Mouse (Mus musculus): Measurements from ENCODE around the gene Tnc. TPM values are rescaled to one million over a fixed set of nuclear protein-coding genes. Genes with fewer than 3 reads are reported as not detected.

Tnc gene
- polyA plus RNA-seq, 1 experiment from 2014 or later = 2.6 TPM

GRCm38 (mm10) chr4:63928192-63928591, 118.6 kb downstream of the Tnc start:
- Histone ChIP-seq H3K4me3 (replicated peaks) (no peak overlapping the region), H3K9me3 (replicated peaks) (no peaks in the 10 kb centered on the region), H3K9ac (no peak overlapping the region), H3K36me3 (no peaks in the 10 kb centered on the region), H3K4me1 (replicated peaks) (no peaks in the 10 kb centered on the region), H3K27ac (no peak overlapping the region), H3K27me3 (no peaks in the 10 kb centered on the region), H3K4me2 (no peak overlapping the region)
- ATAC-seq (ENCODE audit: low read depth) = no peak
- DNase-seq = no peak
- WGBS (ENCODE audit: insufficient replicate concordance) = 56% methylated on average over 1 of the region's 1 CpGs

DNA sequence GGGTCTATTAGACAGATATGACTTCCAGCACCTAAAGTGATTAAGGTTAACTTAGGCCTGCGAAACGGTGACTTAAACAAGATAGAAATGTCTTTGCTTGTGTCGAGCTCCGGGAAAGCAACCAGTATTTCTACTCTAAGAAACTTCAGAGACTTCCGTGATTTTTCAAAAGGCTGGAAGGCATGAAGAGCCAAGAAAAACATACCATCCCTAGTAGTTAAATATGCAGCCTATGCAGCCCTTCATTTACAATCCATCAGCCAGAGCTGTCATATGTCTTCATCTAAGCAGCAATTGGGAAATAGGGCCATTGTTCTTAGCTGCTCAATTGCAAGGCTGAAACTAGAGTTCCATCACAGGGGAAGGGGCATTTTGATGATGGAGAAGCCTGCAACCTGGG, 129.6 kb downstream of the Tnc start:
- Histone ChIP-seq H3K4me3 (replicated peaks) (no peak overlapping the region), H3K9me3 (replicated peaks) (no peaks in the 10 kb centered on the region), H3K27ac (no peak overlapping the region), H3K9ac (no peak overlapping the region), H3K4me1 (replicated peaks) (no peaks in the 10 kb centered on the region), H3K27me3 (no peaks in the 10 kb centered on the region), H3K4me2 (no peak overlapping the region), H3K36me3 (no peaks in the 10 kb centered on the region)
- WGBS (ENCODE audit: insufficient replicate concordance) = 70% methylated on average over 5 of the region's 5 CpGs
- DNase-seq = no peak
- no peak for ATAC-seq (ENCODE audit: low read depth)

- Histone ChIP-seq H3K9me3 (replicated peaks) (no peaks in the 10 kb centered on the region), H3K4me1 (replicated peaks) (no peaks in the 10 kb centered on the region), H3K27me3 (no peaks in the 10 kb centered on the region), H3K4me2 (no peak overlapping the region), H3K27ac (no peak overlapping the region), H3K9ac (no peak overlapping the region), H3K36me3 (no peaks in the 10 kb centered on the region), H3K4me3 (replicated peaks) (no peak overlapping the region)
- ATAC-seq (ENCODE audit: low read depth) (no peak), DNase-seq (no peak)
- WGBS (ENCODE audit: insufficient replicate concordance) = 50% methylated on average over 8 of the region's 8 CpGs
Measured at GRCm38 (mm10) chr4:63916753-63917152, 130.1 kb downstream of the Tnc start.

- H3K9me3 ChIP-seq (replicated peaks) = no peaks in the 10 kb centered on the region
- H3K27me3 ChIP-seq = no peaks in the 10 kb centered on the region
- H3K4me3 ChIP-seq (replicated peaks) = no peak overlapping the region
- WGBS (ENCODE audit: insufficient replicate concordance) = 59% methylated on average over 3 of the region's 3 CpGs
- H3K9ac ChIP-seq = no peak overlapping the region
- no peak overlapping the region for H3K4me2 ChIP-seq
- H3K4me1 ChIP-seq (replicated peaks) = no peaks in the 10 kb centered on the region
- ATAC-seq (ENCODE audit: low read depth) (no peak), DNase-seq (no peak)
- no peaks in the 10 kb centered on the region for H3K36me3 ChIP-seq
- no peak overlapping the region for H3K27ac ChIP-seq
Measured at GRCm38 (mm10) chr4:63916288-63916687, 130.5 kb downstream of the Tnc start.

Other genes with a start within 250 kb of the Tnc start
- not detected in 2 replicates for gene Tnfsf8, start 185.7 kb downstream of the Tnc start, polyA plus RNA-seq (2015; fragmentation: Nextera tagmentation; extraction: Ambion mirVana)